Mouse (Mus musculus) spleen, postnatal 14 days (tissue): ENCODE data around the gene Taco1.
A peak's percentile ranks its signal among the peaks of the same experiment; 100 is the strongest.
"Not testable (repeated sequence)": the region's sequence is repeated elsewhere in the genome, so short reads cannot be mapped to it uniquely, and the experiment has no call there.

Experiments used
- DNase-seq, 2 experiments: peaks; one replicate each; pipeline ENCODE4 v3.0.0; 2021 to 2022; ENCODE audit warnings: low spot score in 2 of 2

Gene Taco1

GRCm38 (mm10) chr11:106065923-106066571, at the start of gene Taco1:
Gene Taco1 (plus strand): TSS chr11:106066061.
- DNase-seq, result peak; percentile 83 to 90

GRCm38 (mm10) chr11:106016440-106016839, 49.4 kb upstream of the Taco1 start:
- no peak for DNase-seq

- no peak for DNase-seq
These were observed 45.7 kb upstream of the Taco1 start for GRCm38 (mm10) chr11:106020051-106020763.

GRCm38 (mm10) chr11:106025774-106026173, 40.1 kb upstream of the Taco1 start:
- no peak for DNase-seq

- DNase-seq, result peak; percentile 35 to 67
These were observed 39.3 kb upstream of the Taco1 start for GRCm38 (mm10) chr11:106026465-106027151.

- no peak for DNase-seq
These were observed 38.3 kb upstream of the Taco1 start for GRCm38 (mm10) chr11:106027607-106028006.

- DNase-seq, result not testable (repeated sequence)
These were observed 33.8 kb upstream of the Taco1 start for GRCm38 (mm10) chr11:106032074-106032473.

- no peak for DNase-seq
These were observed 32.4 kb upstream of the Taco1 start for GRCm38 (mm10) chr11:106033491-106033919.

- no peak for DNase-seq
These were observed 30.9 kb upstream of the Taco1 start for GRCm38 (mm10) chr11:106034986-106035385.

GRCm38 (mm10) chr11:106036548-106037417, 29.1 kb upstream of the Taco1 start, which contains the start of gene Dcaf7:
Gene Dcaf7 (plus strand): TSS chr11:106036872.
- DNase-seq, result peak; percentile 97

GRCm38 (mm10) chr11:106037418-106037751, 28.5 kb upstream of the Taco1 start:
- DNase-seq, result no peak

GRCm38 (mm10) chr11:106044349-106044748, 21.5 kb upstream of the Taco1 start:
- no peak for DNase-seq

GRCm38 (mm10) chr11:106045256-106045655, 20.6 kb upstream of the Taco1 start:
- DNase-seq, result no peak

GRCm38 (mm10) chr11:106045780-106046179, 20.1 kb upstream of the Taco1 start:
- DNase-seq, result no peak

- no peak for DNase-seq
These were observed 19.3 kb upstream of the Taco1 start for GRCm38 (mm10) chr11:106046584-106046983.

- DNase-seq, result no peak
These were observed 11.9 kb upstream of the Taco1 start for GRCm38 (mm10) chr11:106053921-106054320.

- no peak for DNase-seq
These were observed 11.3 kb upstream of the Taco1 start for GRCm38 (mm10) chr11:106054600-106054999.

GRCm38 (mm10) chr11:106055341-106055740, 10.5 kb upstream of the Taco1 start:
- no peak for DNase-seq

GRCm38 (mm10) chr11:106056819-106057491, 8.9 kb upstream of the Taco1 start:
- no peak for DNase-seq

GRCm38 (mm10) chr11:106058020-106058419, 7.8 kb upstream of the Taco1 start:
- DNase-seq, result no peak

GRCm38 (mm10) chr11:106060549-106060948, 5.3 kb upstream of the Taco1 start:
- DNase-seq, result no peak
